Mouse (Mus musculus) liver, embryonic 14.5 days (tissue): Measurements from ENCODE around the gene Praf2. TPM values are rescaled to one million over a fixed set of nuclear protein-coding genes. Genes with fewer than 3 reads are reported as not detected.
"Not testable (repeated sequence)": the region's sequence is repeated elsewhere in the genome, so short reads cannot be mapped to it uniquely, and the experiment has no call there.

Source experiments
- ATAC-seq: fragments of 200-750 bp; cut with Nextera tagmentation; 2 replicates; pipeline ENCODE4 v1.8.0; 2017; ENCODE audit warnings: moderate number of reproducible peaks, mild to moderate bottlenecking, moderate library complexity; ENCODE audit not compliant: insufficient read depth
- DNase-seq, 3 experiments: peaks; one replicate each; pipeline ENCODE4 v3.0.0-alpha.2; 2012 to 2013; ENCODE audit warnings: low read depth in 3 of 3, low spot score in 3 of 3
- H3K27ac ChIP-seq: fragments of 300-500 bp; sonication (generic); 2 replicates; pipeline ENCODE4 v1.5.1; 2014; ENCODE audit warnings: moderate library complexity, mild to moderate bottlenecking, control low read depth, inconsistent platforms
- H3K27me3 ChIP-seq: fragments of 300-500 bp; sonication (generic); 2 replicates; pipeline ENCODE4 v1.6.1; 2014; ENCODE audit warnings: mild to moderate bottlenecking, low read length, moderate library complexity; ENCODE audit not compliant: control insufficient read depth, insufficient read depth
- H3K36me3 ChIP-seq: fragments of 300-500 bp; sonication (generic); replicated peaks from 2 replicates; pipeline ENCODE4 v1.6.1; 2014; ENCODE audit warnings: low read depth; ENCODE audit not compliant: control insufficient read depth, insufficient read depth
- H3K4me1 ChIP-seq, 2 experiments: fragments of 200-500 bp in 1 of 2; fragments of 300-500 bp in 1 of 2; sonication (generic) in 1 of 2; replicated peaks; 2 replicates each; pipeline ENCODE4 v1.6.1; 2012 to 2014; ENCODE audit warnings: antibody characterized with exemption in 1 of 2, inconsistent platforms in 1 of 2, low read length in 1 of 2; ENCODE audit not compliant: control insufficient read depth in 2 of 2, insufficient read depth in 2 of 2
- H3K4me2 ChIP-seq: fragments of 300-500 bp; sonication (generic); 2 replicates; pipeline ENCODE4 v1.6.1; 2014; ENCODE audit warnings: low read depth, mild to moderate bottlenecking, control low read depth, moderate library complexity
- H3K4me3 ChIP-seq, 2 experiments: fragments of 200-500 bp in 1 of 2; fragments of 300-500 bp in 1 of 2; sonication (generic) in 1 of 2; 2 replicates each; pipeline ENCODE4 v1.5.1; 2012 to 2014; ENCODE audit warnings: low read depth in 2 of 2, low read length in 2 of 2, mild to moderate bottlenecking in 2 of 2, control low read depth in 1 of 2, inconsistent platforms in 1 of 2, moderate library complexity in 1 of 2; ENCODE audit not compliant: insufficient read depth in 1 of 2
- H3K9ac ChIP-seq: fragments of 300-500 bp; sonication (generic); replicated peaks from 2 replicates; pipeline ENCODE4 v1.6.1; 2014; ENCODE audit warnings: mild to moderate bottlenecking, control low read depth, moderate library complexity
- H3K9me3 ChIP-seq: fragments of 300-500 bp; sonication (generic); 2 replicates; pipeline ENCODE4 v1.6.1; 2016; ENCODE audit warnings: low read length, mixed read lengths; ENCODE audit not compliant: control insufficient read depth
- CTCF ChIP-seq: IDR thresholded peaks from 2 replicates; pipeline ENCODE4 v1.5.1; 2016; ENCODE audit warnings: antibody characterized with exemption, low read depth, control low read depth
- EP300 ChIP-seq: IDR thresholded peaks from 2 replicates; pipeline ENCODE4 v1.6.1; 2016; ENCODE audit warnings: antibody characterized with exemption, low read depth
- WGBS: fragments of 180-500 bp; shearing (Covaris S2); extraction: QIAGEN DNeasy Blood & Tissue Kit; methylation state at CpG from one replicate; pipeline ENCODE4 v1.1.7; 2014; ENCODE audit not compliant: insufficient replicate concordance; 5-methylcytosine and 5-hydroxymethylcytosine counted together
- polyA plus RNA-seq, 2 experiments: library from polyadenylated mRNA; depleted of rRNA in 1 of 2; stranded (reverse) in 1 of 2; unstranded in 1 of 2; fragments of >200 nt; fragmentation: Nextera tagmentation in 1 of 2; extraction: Ambion mirVana in 1 of 2; gene quantifications; 2 replicates each; pipeline versions ENCODE4 v1.2.1 to v1.2.3; 2012 to 2014

Praf2 gene
- polyA plus RNA-seq, 2 experiments, result 4.0 to 4.3 TPM

DNA sequence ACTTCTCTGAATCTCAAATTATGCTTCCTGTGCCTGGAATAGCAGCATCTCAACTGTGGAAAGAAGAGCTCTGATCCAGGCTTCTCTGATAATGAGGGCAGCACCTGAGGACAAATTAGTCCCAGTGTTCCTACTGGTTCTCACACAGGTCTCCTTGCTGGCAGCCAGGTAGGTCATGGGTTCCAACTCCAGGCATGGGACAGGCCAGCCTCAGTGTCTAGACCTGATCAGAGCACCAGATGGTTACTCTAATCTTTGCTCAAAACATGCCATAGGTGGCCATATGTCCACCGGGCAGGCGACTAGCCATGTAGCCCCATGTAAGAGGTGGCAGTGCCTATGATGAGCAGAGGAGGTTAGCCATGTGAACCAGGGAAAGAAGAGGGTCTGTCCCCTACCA is 39.9 kb upstream of the Praf2 start:
- Histone ChIP-seq H3K36me3 (no peaks in the 10 kb centered on the region), H3K9me3 (no peaks in the 10 kb centered on the region), H3K27ac (no peak overlapping the region), H3K4me1 (no peaks in the 10 kb centered on the region), H3K4me3 (no peak overlapping the region), H3K9ac (no peak overlapping the region), H3K4me2 (no peak overlapping the region), H3K27me3 (no peaks in the 10 kb centered on the region)
- WGBS, result 59% methylated on average over 2 of the region's 2 CpGs
- no peak for ATAC-seq
- TF ChIP-seq EP300 (no peak), CTCF (no peak)
- DNase-seq, result no peak

DNA sequence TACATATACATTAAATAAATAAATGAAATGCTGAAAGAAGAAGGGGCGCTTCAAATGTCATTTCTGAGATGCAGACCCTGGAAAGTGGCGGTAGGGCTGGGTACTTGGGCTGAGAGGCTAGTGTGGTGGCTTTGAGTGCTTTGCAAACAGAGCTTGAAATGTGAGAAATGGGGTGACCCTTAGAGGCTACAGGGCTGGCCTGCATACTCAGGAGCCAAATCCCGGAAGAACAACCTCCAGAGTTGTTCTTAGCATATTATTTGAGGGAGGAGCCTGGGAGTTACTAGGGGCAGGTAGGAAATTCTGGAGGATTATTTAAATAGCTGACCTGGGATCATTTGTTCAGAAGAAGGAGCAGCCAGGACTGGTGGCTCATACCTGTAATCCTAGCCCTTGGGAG is 37.8 kb upstream of the Praf2 start:
- no peak for DNase-seq
- 44% methylated on average over 3 of the region's 3 CpGs for WGBS
- ATAC-seq, result no peak

DNA sequence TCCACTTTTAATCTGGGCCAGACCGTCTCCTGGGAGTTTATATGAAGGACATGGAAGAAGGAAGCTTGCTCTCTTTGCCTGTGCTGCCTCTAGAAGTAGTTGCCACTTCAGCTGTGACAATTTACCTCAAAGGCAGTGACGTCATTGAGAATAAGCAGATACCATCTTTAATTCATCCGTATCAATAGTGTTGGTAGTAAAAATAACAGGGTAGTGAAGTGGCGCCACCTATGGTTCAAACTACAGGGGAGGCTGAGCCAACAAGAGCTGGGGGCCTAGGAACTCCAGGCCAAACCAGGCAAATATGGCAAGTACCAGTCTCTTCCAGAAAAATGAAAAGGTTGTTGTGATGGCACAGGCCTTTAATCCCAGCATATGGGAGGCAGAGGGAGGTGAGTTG is 35.4 kb upstream of the Praf2 start:
- no peak for ATAC-seq

More for the DNA sequence above, 37.8 kb upstream of the Praf2 start:
- Histone ChIP-seq H3K4me2 (no peak overlapping the region), H3K9ac (no peak overlapping the region), H3K27me3 (no peaks in the 10 kb centered on the region), H3K27ac (no peak overlapping the region), H3K36me3 (no peaks in the 10 kb centered on the region), H3K4me3 (no peak overlapping the region), H3K9me3 (no peaks in the 10 kb centered on the region), H3K4me1 (no peaks in the 10 kb centered on the region)
- TF ChIP-seq EP300, result no peak
- no peak for TF ChIP-seq CTCF

DNA sequence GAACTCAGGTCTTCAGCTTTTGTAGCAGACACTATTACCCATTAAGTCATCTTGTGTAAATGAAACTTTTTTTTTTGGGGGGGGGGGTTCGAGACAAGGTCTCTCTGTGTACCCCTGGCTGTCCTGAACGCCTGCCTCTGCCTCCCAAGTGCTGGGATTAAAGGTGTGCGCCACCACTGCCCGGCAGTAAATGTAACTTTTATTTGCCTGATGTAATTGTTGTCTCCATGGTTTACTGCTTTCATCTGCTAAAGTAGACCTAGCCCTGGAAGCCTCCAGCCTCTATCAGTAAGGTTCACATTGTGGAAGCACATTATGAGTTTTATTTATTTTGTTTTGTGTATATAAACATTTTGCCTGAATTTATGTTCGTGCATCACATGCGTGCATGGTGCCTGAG is 31.7 kb upstream of the Praf2 start:
- peak overlapping the region in 1 of 2 experiments; percentile 80; a peak in 2 of 4 replicates for H3K4me3 ChIP-seq
- WGBS, result 34% methylated on average over 6 of the region's 6 CpGs
- peak; percentile 29 for ATAC-seq

More for the DNA sequence above, 35.4 kb upstream of the Praf2 start:
- TF ChIP-seq CTCF (peak; percentile 42), EP300 (no peak)
- Histone ChIP-seq H3K4me3 (no peak overlapping the region), H3K36me3 (no peaks in the 10 kb centered on the region), H3K9ac (no peak overlapping the region), H3K27me3 (no peaks in the 10 kb centered on the region), H3K4me1 (no peaks in the 10 kb centered on the region), H3K27ac (no peak overlapping the region), H3K4me2 (no peak overlapping the region), H3K9me3 (no peaks in the 10 kb centered on the region)
- no peak for DNase-seq
- WGBS, result 24% methylated on average over 4 of the region's 4 CpGs

DNA sequence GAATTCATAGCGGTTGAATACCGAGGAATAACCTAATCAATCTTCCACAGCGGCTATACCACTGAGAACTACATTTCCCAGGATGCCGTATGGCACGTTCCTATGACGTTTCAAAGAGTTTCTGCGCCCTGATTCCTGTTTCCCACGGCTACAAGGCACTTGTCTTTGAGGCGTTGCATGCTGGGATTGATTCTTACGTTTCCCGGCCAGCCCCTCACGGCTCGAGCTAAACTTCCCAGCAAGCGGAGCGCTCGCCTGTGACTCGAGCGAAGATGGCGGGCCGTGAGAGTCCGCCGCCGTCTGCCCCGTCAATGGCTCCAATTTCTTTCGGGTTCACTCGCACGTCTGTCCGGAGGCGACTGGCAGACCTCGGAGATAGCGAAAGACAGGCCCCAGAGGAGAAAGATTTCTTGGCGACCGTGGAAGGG is 31.3 kb upstream of the Praf2 start, which contains the start of gene Gpkow:
Gene Gpkow (plus strand): TSS at position 178 of the 428 bp plus-strand sequence.
- peak within 1 kb of the TSS; percentile 77 for H3K9ac ChIP-seq
- H3K9me3 ChIP-seq, result no peaks in the 10 kb centered on the region
- peak; percentile 81 to 86 (median 86) for DNase-seq
- H3K27me3 ChIP-seq, result no peaks in the 10 kb centered on the region
- peak within 1 kb of the TSS; percentile 76 for H3K4me2 ChIP-seq
- 10% methylated on average over 33 of the region's 33 CpGs for WGBS
- TF ChIP-seq CTCF (no peak), EP300 (no peak)
- ATAC-seq, result peak; percentile 96
- H3K4me3 ChIP-seq, result peak within 1 kb of the TSS; percentile 80 to 98
- peak within 1 kb of the TSS; percentile 27 for H3K27ac ChIP-seq
- peaks cover 0 to 2% of the 10 kb centered on the region in 2 experiments; a peak in 1 of 4 replicates for H3K4me1 ChIP-seq
- no peaks in the 10 kb centered on the region; the same call in 1 of the 2 replicates for H3K36me3 ChIP-seq

More for the DNA sequence above, 31.7 kb upstream of the Praf2 start:
- H3K9ac ChIP-seq, result no peak overlapping the region
- peaks cover 0 to 2% of the 10 kb centered on the region in 2 experiments; a peak in 1 of 4 replicates for H3K4me1 ChIP-seq
- no peaks in the 10 kb centered on the region for H3K27me3 ChIP-seq
- TF ChIP-seq CTCF (no peak), EP300 (no peak)
- H3K36me3 ChIP-seq, result no peaks in the 10 kb centered on the region; the same call in 1 of the 2 replicates
- DNase-seq, result no peak
- no peaks in the 10 kb centered on the region for H3K9me3 ChIP-seq
- H3K27ac ChIP-seq, result no peak overlapping the region
- H3K4me2 ChIP-seq, result peak overlapping the region; percentile 37

DNA sequence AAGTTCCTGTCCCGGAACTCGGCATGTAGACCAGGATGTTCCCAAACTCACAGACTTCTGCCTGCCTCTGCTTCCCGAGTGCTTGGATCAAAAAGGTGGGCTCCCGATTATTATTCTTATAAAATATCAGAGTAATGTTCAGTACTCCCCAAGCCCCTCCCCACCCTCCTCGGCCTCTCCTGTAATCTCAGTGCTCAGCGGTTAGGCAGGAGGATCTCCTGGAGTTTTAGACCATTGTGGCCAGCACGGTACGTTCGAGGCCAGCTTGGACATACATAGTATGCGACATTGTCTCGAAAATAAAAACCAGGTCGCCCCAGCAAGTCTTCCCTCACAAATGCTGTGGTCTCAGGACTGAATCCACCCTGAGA is 14.5 kb upstream of the Praf2 start:
- peak overlapping the region; percentile 55 for H3K9ac ChIP-seq
- peak overlapping the region; percentile 68 for H3K4me2 ChIP-seq
- WGBS, result 10% methylated on average over 5 of the region's 12 CpGs
- not testable (repeated sequence) for H3K27ac ChIP-seq, H3K4me1 ChIP-seq, H3K27me3 ChIP-seq, DNase-seq, H3K36me3 ChIP-seq, H3K9me3 ChIP-seq
- peak; percentile 16 for ATAC-seq
- peak overlapping the region; percentile 54 to 64 for H3K4me3 ChIP-seq

DNA sequence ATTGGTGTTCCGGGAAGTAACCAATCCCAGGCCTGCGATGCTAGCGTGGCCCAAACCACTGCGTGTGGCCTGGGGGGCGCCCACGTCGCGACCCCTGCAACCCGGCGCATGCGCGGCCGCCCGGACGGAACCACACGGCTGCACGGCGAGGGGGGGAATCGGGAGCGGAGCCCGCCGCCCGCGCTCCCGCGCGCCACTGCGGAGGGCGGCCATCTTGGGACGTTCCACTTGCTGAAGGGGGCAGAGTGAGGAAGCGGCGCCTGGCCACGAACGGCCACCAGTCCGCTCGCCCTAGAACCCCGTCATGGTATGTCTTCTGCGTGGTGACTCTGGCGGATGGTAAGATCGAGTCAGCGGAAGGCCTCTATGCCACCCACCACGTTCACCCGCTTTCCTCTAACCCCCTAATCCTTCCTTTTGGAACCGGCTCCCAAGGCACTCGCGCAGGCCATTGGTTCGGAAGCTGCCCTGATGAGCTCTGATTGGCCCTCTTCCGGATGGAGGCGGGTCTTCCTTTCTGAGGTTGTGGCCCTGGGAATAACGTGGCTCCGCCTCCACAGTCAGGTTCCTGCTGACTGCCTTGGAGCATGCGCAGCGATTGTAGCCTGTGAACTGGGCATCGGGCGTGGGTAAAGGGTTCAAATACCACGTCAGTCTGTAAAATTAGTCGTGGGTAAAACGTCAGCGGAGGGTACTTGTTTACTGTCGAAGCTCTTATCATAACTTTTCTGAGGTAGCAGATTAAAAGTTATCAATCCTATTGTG is 13.9 kb upstream of the Praf2 start, which contains the start of gene Wdr45:
Gene Wdr45 (plus strand): TSS at position 199 of the 765 bp plus-strand sequence.
- not testable (repeated sequence) for H3K27me3 ChIP-seq, H3K27ac ChIP-seq, H3K9me3 ChIP-seq, H3K36me3 ChIP-seq, H3K4me1 ChIP-seq
- WGBS, result 5% methylated on average over 35 of the region's 60 CpGs
- ATAC-seq, result peak; percentile 95
- Histone ChIP-seq H3K4me3 (peak within 1 kb of the TSS; percentile 54 to 64), H3K4me2 (peak within 1 kb of the TSS; percentile 68), H3K9ac (peak within 1 kb of the TSS; percentile 55)
- DNase-seq, result peak; percentile 91 to 92 (median 91)
